Mouse (Mus musculus): Measurements from ENCODE around the gene Dagla.

The Dagla gene

DNA sequence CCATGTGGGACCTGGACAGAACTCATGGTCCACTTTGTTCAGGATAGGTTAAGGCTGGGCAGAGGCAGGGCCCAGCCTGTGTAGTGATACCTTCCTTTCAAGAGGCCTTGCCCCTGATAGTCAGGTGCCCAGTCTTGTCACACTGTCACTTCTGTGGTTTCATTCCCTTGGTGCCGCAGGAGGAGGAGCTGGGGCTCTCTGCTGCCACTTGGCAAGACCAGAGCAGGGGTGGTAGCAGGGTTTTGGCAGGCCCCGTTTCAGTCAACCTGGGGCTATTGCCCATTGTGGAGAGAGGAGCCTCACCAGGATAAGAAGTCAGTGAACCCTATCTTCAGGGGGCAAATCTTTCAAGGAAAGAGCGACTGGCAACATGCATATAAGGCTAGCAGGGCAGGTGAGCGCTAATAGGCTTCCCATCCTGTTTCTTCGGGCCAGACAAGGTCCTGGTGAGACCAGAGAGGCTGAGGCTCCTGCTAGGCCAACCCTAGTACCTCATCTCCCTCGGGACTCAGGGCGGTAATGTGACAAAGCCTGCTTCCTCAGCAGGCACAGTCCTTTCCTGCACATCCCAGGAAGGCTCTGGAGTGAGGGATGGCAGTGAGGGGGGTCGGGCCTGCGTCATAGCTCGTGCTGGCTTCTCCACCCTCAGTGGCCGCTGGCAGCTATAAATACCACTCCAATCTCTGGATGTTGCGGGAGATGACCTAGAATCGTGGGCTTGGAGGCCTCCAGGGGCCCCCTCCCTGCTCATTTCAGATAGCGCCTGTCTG, 23.7 kb downstream of the Dagla start:
- no peak for DNase-seq (ENCODE audit: inconsistent age in 2 of 2, low spot score in 1 of 2)

DNA sequence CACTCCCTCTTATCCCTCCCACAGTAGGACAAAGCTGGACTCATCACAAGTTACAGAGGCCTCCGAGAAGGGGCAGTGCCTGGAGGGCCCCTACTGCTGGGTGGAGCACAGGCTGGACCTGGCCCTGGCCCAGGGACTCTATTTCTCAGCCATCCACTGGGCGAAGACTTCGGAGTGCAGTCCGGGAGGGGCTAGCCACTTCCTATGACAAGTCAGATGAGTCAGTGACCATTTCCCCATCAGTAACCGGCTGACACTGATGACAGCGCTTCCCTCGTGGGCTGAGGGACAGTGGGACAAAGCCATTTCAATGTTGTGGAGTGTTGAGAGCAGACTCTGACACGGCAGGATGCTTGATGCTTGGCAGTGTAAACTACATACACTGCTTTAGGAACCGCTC, 25.0 kb downstream of the Dagla start:
- DNase-seq (ENCODE audit: inconsistent age in 2 of 2, low spot score in 1 of 2): peak; percentile 21 to 48

DNA sequence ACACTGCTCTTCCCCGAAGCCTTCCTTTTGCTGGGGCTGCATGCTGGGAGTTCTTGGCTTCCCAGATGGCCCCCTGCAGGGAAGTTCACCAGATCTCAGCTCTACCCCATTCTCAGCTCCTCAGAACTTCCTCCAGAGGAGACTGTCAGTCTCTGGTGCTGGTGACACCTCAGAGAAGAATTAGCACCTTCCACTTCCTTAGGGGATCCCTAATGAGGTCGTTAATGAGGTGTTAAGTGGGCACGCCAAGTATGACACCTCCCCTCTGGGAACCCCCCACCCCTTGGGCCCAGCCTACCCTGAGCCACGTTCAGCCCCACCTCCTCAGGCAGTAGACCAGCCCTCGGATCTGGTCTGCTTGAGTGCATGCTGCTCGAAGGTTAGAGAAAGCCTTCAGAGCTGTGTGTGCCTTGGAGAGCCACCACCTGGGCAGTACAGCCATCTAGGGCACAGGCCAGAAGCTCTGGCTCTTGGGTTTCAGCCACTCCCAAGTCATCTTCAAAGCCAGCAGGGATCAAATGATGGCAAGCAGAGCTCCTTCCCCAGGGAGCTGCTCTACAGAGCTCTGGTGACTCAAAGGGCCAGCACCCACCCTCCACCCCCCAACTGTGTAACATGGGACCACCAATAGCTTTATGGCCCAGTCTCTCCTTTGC, 25.9 kb downstream of the Dagla start:
- peak in 1 of 2 experiments; percentile 49 for DNase-seq (ENCODE audit: inconsistent age in 2 of 2, low spot score in 1 of 2)

DNA sequence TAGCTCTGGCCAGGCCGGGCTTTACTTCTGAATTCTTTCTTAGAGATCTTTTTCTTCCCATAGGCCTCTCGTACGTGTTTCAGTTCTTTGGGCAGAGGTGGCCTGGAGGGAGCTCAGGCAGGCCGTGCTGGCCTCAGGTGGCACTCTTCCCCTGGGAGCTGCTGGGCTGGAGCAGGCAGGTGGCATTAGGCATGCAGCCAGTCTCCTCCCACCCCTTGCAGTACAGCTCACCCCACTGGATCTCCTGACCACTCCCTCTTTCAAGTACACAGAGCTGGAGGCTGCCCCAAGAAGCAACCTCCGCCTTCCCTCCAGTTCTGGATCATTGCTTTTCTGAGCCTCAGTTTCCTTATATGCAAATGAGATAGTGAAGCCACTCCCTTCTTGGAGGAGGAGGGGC, 26.9 kb downstream of the Dagla start:
- peak in 1 of 2 experiments; percentile 55 for DNase-seq (ENCODE audit: inconsistent age in 2 of 2, low spot score in 1 of 2)

DNA sequence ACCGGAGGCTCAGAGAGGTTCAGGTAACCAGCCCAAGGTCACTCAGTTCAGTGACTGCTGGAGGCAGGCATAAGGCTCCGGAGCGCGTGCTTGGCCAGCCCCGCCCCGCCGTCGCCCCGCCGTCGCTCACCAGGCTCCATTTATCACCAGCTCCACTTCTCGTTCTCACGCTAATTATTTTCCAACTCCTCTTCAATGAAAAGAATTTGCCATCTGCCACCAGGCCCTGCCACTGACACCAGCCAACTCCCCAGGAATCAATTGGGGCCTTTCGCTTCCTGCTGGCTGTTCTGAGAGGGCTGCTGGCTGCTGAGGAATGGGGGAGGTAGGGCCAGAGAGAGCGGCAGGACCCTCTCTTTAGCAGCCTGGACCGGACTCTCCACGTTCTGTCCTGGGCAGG, 27.3 kb downstream of the Dagla start:
- DNase-seq (ENCODE audit: inconsistent age in 2 of 2, low spot score in 1 of 2): peak in 1 of 2 experiments; percentile 48

DNA sequence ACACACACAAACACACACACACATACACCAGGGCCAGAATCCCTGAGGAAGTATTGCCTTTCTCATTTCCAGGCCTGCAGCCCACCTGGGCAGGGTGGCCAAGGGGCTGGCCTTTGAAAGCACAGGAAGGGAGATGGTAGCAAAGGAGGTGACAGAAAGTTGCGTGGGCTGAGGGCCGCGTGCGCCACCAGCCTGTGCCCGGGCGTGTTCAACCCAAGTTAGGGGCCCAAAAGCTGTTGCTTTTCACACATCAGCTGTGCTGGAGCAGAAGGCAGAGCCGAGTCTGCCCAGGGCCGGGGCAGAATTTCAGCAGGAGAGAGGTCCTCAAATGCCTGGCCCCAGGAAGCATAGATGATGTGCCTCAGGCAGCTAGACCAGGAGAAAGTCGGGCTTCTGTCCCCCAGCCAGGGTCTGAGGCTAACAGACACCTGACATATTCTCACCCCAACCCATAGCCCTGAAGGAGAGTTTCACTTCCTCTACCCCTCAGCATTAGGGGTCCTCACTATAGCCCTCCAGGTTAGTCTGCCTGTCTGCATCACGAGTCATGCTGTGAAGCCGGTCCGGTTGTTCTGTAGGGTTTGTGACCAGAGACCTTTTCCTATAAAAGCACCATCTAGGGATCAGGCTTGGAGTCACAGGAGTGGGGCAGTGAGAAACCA, 28.1 kb downstream of the Dagla start:
- no peak for DNase-seq (ENCODE audit: inconsistent age in 2 of 2, low spot score in 1 of 2)

DNA sequence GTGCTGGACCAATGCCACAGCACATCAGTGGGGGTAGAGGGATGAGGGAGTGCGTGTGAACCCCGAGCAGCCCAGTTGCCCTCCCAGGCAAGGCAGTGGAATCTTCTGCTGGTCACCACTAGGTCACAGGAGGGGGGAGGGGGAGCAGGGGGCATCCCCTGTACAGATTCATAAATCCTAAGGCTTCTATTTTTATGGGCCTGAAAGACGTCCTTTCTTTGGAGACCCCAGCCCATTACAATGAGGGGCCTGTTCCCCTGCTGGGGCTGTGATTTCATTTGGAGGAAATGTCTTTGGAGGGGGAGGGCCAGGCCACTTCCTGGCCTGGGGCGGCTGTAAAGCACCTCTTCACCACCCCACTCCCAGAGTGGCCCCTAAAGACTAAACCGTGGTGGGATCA, 30.6 kb downstream of the Dagla start:
- no peak for DNase-seq (ENCODE audit: inconsistent age in 2 of 2, low spot score in 1 of 2)

DNA sequence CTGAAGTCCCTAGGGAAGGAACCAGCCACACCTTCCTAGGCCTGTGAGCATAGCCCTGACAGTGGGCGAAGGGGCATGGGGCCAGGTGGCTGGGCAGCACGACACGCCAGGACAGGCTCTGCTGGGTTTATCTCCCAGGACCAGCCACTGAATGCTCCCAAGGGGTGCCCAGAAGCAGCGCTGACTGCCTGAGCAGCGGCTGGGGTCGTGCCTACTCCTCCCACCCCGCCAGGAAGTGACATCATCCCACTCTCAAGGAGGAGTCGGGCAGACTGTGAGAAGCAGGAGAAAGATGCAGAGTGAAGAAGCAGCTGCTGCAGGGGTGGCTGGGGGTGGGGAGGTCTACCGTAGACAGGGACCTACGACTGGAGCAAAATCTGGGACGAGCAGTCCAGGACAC, 31.9 kb downstream of the Dagla start:
- no peak for DNase-seq (ENCODE audit: inconsistent age in 2 of 2, low spot score in 1 of 2)

DNA sequence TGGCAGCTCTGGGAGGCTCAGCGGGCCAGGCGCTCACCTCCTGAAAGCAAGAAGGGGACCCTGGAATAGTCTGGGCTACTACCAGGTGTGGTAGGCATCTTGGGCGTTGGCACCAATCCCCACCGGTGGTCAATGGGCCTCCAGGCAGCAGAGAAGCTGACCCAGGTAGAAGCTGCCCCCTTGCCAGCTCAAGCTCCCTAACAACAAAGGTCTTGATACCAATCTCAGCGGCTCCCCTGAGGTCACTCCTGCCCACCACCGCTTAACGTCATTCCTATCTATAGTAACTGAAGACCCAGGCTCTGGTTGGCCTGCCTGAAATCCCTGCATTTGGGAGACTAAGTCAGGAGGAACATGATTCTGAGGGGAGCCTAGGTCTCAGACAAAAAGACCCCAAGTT, 33.1 kb downstream of the Dagla start:
- DNase-seq (ENCODE audit: inconsistent age in 2 of 2, low spot score in 1 of 2): no peak

DNA sequence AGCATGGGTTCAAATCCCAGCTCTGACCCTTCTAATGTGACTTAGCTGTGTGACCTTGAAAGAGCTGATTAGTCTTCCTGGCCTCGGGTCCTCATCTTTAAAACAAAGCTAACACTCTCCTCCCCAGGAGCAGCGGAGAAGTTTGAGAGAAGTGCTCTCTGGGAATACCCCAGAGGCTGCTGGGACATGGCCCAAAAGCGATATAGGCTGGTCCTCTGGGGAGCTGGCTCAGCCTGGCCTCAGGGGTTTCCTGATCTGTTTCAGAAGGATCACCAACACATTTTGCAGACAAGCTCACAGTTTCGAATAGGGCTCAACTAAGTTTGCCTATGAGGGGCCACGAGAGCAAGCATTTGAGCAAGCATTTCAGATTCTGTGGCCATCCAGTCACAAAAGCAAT, 34.3 kb downstream of the Dagla start:
- DNase-seq (ENCODE audit: inconsistent age in 2 of 2, low spot score in 1 of 2): no peak

DNA sequence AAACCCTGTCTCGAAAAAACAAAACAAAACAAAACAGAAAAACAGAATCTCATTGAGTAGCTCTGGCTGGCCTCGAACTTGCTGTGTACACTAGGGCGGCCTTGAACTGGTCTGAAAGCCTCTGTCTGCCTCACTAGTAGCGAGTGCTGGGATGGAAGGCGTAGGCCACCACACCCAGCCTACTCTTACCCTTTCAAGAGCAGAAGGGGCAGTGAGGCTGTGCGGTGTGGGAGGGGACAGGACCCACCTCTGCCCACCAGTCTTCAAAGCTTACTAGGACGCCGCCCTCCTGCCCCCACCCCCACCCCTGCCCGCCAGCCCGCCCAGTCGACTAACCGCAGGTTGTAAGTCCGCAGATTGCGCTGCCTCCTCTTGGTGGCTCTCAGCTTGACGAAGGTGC, 35.8 kb downstream of the Dagla start:
- DNase-seq (ENCODE audit: inconsistent age in 2 of 2, low spot score in 1 of 2): no peak

DNA sequence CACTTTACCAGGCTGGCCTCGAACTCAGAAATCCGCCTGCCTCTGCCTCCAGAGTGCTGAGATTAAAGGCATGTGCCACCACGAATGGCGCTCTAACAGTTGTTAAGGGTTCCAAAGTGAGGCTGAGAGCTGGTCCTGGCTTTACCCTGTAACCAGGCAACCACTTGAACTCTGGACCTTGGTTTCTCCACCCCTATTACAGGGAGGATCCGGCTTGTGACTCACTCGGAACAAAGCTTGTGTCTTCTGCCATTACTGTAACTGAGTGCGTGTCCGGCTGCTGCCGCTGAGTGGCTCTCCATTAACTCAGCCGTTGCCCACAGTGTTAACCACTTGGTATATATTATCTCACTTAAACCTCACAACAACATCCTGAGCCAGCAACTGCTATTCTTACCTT, 36.7 kb downstream of the Dagla start:
- peak; percentile 22 to 47 for DNase-seq (ENCODE audit: inconsistent age in 2 of 2, low spot score in 1 of 2)

DNA sequence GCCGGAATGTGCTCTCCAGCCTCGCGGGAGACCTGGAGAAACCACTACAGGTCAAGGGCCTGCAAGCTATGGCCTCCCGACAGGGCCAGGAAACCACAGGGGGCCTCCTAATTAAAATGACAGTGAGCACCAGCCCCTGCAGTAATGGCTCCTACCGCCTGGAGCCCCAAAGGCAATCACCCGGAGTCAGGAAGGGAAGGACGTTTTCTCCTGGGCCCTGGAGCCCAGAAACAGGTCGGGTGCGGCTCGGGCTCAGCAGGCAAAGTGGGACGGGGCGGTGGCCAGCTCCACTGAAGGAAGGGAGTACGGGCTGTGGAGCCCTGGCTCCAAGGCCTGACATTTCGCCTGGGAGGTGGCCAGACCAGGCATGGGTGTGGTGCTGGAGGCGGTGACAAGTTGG, 37.6 kb downstream of the Dagla start:
- peak; percentile 23 to 62 for DNase-seq (ENCODE audit: inconsistent age in 2 of 2, low spot score in 1 of 2)

DNA sequence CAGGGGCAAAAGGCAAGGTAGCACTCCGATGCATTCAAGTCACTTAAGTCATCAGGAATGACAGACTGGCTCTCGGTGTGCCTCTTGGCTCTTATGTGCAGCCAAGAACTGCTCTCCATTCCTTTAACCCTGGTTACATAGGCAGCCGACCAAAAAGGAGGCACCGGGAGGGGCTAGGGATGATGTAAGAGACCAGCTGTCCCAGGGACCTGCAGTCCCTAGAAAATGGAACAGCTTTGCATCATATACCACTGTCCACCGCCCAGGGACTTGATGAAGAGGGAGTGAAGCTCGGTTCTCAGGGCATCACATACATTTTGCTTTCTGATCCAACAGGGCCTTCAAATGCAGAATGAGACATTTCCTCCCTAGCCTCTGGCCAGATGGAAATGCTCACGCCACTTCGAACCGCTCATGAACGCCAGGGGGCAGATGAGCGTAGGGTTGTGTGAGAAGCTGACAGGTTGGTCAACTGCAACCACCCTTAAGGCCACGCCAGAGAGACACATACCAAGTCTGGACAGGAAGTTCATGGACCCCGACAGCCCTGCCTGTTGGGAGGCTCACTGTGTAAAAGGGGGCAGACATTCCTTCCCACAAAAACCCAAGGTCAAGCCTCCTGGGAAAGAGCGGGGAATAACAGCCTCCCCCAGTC, 38.4 kb downstream of the Dagla start:
- DNase-seq (ENCODE audit: inconsistent age in 2 of 2, low spot score in 1 of 2): peak; percentile 75 to 93

DNA sequence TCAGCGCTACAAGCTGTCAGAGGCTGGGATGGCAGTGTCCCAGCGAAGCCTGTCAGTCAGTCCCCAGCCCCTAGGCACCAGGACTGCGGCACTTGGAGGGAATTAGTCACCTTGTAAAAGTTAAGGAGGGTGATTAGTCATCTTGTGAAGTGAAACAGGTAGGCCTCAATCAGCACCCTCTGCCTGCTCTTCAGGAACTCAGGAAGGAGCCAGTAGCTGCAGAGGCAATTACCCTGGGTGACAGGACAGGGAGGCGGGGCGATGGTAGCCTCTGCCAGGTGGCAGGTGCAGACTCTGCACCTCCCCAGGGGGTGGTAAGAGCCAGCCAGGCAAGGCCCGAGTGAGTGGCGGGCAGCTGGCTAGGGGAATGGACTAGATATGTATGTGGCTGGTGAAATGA, 43.3 kb downstream of the Dagla start:
- no peak for DNase-seq (ENCODE audit: inconsistent age in 2 of 2, low spot score in 1 of 2)

DNA sequence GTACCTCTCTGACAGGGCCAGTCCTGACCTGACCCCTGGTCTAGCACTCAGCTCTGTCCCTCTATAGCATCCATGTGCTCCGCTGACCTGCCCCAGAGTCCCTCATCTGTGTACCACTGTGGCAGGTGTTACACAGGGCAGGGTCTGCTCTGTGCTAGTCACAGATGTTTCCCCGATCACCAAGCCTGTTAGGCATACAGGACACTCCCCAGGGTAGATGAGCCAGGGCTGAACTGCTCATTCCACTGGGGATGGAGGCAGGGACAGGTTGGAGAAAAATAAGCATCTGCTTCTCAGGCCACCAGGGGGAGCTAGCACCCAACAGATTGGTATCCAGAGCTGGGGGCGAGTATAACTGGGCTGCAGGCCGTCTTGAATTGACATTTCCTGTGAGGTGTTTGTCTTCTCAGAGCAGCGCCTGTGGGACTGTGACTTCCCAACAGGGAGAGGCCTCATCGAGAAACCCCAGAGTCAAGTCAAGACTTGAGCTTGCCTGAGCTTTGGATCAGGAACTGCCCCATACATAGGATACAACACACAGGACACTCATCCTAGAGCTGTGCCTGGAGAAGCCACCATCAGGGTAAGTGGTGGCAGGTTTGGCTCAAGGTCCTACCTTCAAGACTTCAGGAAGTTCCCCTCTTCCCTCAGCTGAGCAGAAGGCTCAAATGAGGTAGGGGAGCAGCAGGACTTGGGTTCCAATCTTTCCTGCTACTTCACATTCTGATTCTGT, 46.2 kb downstream of the Dagla start:
- DNase-seq (ENCODE audit: inconsistent age in 2 of 2, low spot score in 1 of 2): peak; percentile 69 to 91

DNA sequence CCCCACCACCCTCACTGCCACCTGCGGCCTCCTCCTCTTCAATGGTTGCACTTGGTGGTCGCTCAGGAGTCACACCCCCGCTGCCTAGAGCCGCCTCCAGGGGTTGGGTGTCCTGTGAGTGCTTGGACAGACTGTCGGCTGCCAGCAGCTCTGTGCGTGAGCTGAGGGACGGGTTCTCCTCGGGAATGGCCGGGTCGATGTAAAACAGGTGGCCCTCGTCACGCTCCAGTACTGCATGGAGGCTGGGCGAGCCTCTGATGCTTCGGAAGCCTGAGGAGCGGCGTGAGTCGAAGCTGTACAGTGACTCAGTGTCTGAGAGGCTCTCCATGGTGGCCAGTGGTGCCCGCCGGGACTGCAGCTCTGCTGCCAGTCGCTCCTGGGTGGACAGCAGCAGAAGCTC, 56.5 kb downstream of the Dagla start:
- DNase-seq (ENCODE audit: inconsistent age in 2 of 2, low spot score in 1 of 2): no peak

DNA sequence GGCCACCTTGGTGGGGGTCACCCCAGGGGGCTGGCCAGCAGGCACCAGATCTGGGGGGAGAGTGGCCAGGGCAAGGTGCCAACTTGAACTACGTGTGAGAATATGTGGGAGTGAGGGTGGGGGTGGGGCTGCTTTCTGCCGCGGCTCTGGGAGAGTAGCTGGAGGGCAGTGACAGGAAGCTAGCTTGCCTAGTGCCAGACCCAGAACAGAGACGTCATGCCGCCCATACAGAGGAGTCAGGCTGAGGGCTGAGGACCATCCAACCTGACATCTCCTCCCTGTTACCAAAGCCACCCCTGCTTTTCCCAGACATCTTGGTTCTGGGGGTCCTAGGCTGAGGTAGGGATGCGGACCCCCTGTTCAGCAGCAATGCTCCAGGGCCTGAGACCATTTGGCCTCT, 57.5 kb downstream of the Dagla start:
- no peak for DNase-seq (ENCODE audit: inconsistent age in 2 of 2, low spot score in 1 of 2)

DNA sequence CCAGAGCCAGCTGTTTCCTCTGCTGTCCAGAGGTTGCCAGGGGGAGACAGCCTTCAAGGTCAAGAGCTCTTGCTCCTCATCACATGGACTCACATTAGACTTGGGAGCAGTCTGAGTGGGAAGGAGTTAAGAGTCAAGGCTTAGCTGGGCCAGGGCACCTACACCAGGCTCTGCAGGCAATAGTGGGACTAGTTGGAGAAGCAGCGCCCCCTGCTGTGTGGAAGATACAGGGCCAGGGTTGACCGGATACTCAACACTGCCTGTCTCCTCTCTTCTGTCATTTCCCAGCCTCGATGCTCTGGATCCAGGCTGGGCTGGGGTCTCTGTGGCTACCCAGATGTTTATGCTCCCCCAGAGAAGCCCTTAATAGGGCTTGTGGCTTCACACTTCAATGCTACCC, 60.5 kb downstream of the Dagla start:
- peak; percentile 43 to 78 for DNase-seq (ENCODE audit: inconsistent age in 2 of 2, low spot score in 1 of 2)

DNA sequence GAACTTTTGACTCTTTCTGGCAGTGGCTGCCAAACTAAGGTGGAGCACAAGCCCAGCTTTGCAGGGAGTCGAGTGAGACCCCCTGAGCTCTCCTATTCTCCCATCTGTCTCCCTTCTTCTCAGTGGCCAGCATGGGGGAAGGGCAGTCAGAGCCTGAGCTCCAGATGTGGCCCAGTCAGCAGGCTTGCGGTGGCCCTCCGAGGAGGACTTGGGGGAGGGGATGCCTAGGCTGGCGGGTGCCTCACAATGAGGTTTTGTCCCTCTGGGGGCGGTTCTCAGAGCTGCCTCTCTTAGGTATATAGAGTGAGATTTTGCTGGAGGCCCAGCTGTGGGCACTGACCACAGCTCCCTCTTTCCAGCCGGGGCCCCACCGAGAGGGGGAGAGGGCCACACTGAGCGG, 61.8 kb downstream of the Dagla start:
- DNase-seq (ENCODE audit: inconsistent age in 2 of 2, low spot score in 1 of 2): no peak

DNA sequence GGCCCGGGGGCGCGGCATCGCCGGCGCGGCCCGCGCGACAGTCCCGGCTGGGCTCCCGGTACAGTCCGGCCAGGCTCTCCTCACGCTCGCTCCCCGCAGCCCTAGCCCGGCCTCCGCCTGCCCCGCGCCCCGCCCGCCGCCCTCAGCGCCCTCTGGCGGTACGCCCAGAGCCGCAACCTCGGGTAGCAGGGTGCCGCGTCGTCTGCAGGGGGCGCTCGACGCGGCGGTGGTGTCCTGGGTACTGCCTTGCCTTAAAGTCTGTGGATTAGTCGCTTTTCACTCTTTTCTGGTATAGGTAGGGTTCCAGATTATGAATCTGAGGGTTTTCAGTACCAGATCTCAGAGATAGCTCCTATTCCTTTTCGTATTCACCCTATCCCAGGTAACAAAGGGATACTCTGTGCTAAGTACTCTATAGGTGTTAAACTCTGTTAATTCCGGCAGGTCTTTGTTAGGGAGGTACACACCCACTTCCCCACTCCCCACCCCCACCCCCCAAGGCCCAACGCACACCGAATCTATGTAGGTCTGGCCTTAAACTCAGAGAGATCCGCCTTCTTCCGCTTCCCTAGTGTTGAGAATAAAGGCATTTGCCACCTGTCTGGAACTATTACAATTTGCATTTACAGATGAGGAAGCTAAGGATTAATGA, 63.9 kb downstream of the Dagla start, which contains the start of gene Myrf:
TSS of gene Myrf (minus strand) at position 95 of the 652 bp plus-strand sequence.
- peak; percentile 85 to 94 for DNase-seq (ENCODE audit: inconsistent age in 2 of 2, low spot score in 1 of 2)

All from adrenal gland, adult (tissue).